Mouse (Mus musculus) gastrocnemius, postnatal 36 days (tissue): ENCODE data around the gene Prr23a3. TPM values are rescaled to one million over a fixed set of nuclear protein-coding genes. Genes with fewer than 3 reads are reported as not detected.

Experiments
- DNase-seq, 2 experiments: peaks; one replicate each; pipeline ENCODE4 v3.0.0; 2022
- intact Hi-C: fragments of 180-260 bp; cut with DNase I; formaldehyde crosslinking; loops from one replicate; pipeline ENCODE4 v1.15.1; 2025
- long read RNA-seq, 2 experiments: library from polyadenylated mRNA; stranded (forward); transcript quantifications; one replicate each; pipeline ENCODE4 v2.0.0; 2021
- total RNA-seq, 2 experiments: library from RNA; stranded (reverse); gene quantifications; 2 replicates each; pipeline ENCODE4 v1.2.3; 2021

Prr23a3 gene
- not detected for total RNA-seq
- long read RNA-seq, experiment 1: 0 reads
- long read RNA-seq, experiment 2: 0 reads

DNA sequence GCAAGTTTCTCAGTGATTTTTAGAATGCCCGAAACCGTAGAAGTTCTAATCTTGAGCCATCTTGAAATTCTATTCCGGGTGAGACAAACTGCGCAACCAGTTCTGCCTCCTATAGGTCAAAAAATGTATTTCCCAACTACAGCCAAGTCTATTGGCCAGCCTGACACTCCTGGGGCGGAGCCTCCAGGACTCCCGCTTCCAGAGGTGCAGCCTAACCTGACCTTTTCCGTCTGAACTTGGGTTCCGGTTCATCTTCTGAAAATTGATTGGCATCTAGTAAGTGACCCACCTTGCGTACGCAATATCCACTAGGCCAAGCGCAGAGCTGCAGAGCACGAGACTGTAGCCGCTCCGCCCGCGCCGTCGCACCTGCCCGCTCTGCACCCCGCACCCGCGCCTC lies at the start of gene Prr23a3:
Gene Prr23a3 (plus strand): TSS at position 197 of the 400 bp plus-strand sequence.
- DNase-seq: no peak
- intact Hi-C loops: no loop called here

DNA sequence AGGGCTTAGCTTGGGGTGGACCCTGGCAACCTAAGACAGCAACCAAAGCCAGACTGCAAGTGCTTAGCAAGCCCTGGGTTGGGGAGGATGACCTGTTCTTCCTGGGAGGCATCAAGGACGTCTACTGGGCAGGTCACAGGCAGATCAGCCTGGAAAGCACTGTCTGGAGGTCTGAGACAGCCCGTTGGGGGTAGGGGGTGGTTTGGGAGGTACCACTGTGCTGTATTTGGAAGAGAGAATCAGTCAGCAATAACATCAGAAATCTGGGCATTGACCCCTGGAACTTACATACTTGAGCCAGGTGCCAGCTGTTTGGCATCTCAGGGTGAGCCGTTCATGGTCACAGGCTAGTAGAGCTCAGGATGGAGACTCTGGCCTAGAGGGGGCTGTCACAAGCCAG lies 48.5 kb upstream of the Prr23a3 start:
- intact Hi-C loops: no loop called here
- no peak for DNase-seq

DNA sequence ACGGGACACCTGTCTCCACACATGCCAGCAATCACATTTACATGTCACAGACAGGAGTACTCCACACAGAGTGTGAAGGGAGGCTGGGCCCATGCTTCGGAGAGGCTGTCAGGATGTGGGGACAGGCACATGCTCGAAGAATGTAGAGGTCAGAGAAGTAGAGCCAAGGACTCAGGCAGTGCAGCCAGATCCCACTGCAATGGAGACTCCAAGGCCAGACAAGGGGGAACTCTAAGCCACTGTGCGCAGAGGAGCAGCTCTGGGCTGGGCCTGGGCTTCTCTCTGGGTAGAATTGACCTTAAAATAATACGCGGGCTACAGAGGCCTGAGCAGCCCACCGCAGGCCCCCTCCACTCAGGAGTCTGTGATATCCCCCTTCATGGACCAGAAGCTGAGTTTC lies 47.0 kb upstream of the Prr23a3 start:
- intact Hi-C loops: no loop called here
- DNase-seq: no peak

DNA sequence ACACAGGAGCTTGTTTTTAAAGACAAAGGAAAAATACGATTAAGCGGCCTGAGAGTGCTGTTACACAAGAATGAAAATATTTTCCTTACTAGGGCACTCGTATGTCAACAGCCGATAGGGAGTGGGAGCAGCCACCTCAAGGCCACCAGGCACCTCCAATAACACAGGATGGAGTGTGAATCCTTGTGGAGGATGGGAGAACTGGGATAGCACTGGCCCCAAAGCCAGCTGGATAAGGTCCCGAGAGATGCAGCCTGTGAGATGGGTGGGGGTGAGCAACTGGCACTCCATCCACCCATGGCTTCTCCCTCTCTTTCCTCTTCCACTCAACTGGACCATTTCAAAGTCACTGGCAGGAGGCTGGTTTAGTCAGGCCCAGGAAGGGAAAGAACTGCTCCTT lies 45.6 kb upstream of the Prr23a3 start:
- no peak for DNase-seq
- intact Hi-C loops: no loop called here

DNA sequence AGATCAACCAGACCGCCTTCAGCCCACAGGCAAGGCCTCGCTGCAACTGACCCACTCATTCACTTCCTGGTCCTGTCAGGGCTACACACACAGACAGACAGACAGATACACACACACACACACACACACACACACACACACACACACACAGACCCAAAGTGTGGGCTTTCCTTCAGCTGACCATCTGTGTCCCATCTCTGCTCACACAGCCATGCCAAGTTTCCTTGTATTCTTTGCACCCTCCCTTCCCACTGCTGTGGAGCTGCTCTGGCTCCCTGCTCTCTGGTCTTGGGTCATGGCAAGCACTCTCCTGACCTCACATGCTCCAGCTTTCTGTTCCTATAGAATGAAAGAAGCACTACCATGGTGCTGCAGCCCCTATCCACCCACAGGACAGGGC lies 45.1 kb upstream of the Prr23a3 start:
- intact Hi-C loops: no loop called here

GRCm38 (mm10) chr9:98820461-98820860 lies 44.1 kb upstream of the Prr23a3 start:
- DNase-seq: no peak
- intact Hi-C loops: no loop called here

More for the DNA sequence above, 45.1 kb upstream of the Prr23a3 start:
- DNase-seq: no peak

GRCm38 (mm10) chr9:98821067-98821466 lies 43.5 kb upstream of the Prr23a3 start:
- intact Hi-C loops: no loop called here
- DNase-seq: no peak

- intact Hi-C loops: no loop called here
- DNase-seq: no peak
Measured at GRCm38 (mm10) chr9:98823805-98824204, 40.8 kb upstream of the Prr23a3 start.

DNA sequence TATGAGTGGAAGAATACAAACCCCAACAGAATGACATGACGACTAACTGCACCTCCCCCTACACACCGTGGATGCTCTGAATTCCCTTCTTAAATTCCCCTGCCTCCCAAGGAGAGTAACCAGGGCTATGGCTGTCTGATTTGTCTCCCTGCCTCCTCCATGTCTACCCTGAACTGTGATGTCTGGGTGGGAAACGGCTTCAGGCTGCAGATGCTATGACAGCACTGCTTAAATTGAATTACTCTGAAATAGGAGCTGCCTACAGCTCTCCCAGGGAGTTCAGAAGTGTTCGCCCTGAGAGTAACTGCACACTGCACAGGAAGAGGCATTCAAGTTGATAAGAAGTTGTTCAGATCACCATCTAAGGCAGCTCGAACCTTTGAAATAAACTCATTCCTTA lies 35.1 kb upstream of the Prr23a3 start:
- intact Hi-C loops: no loop called here
- DNase-seq: no peak

GRCm38 (mm10) chr9:98837537-98838074 lies 27.0 kb upstream of the Prr23a3 start:
- intact Hi-C loops: no loop called here
- no peak for DNase-seq

GRCm38 (mm10) chr9:98842117-98842516 lies 22.4 kb upstream of the Prr23a3 start, which contains the start of gene Prr23a1:
Prr23a1 (plus strand) TSS chr9:98842503.
- no peak for DNase-seq
- intact Hi-C loops: no loop called here

- intact Hi-C loops: no loop called here
- DNase-seq: no peak
Measured at GRCm38 (mm10) chr9:98856210-98856609, 8.4 kb upstream of the Prr23a3 start, which contains the start of gene Prr23a2. Prr23a2 (plus strand) TSS chr9:98856494.

- no peak for DNase-seq
- intact Hi-C loops: no loop called here
Measured at GRCm38 (mm10) chr9:98863463-98863862, 1.1 kb upstream of the Prr23a3 start.

DNA sequence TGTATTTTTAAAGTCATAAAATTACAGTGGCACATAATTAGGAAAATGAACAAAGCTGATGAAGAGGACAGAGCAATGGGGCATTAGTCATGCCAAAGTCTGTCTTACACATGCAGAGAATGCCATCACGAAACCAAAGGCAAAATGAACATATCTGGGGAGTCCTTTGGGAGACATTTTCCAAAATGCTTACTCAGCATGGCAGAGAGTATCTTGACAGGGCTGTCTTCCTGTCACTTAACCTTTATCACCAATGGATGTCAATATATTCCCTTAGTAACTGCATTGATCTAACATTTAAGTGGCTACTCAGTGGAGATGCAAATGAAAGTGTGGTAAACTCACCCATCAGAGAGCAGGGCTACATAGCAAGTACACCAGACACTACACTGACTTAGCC lies 36.9 kb downstream of the Prr23a3 start:
- no peak for DNase-seq
- intact Hi-C loops: no loop called here

DNA sequence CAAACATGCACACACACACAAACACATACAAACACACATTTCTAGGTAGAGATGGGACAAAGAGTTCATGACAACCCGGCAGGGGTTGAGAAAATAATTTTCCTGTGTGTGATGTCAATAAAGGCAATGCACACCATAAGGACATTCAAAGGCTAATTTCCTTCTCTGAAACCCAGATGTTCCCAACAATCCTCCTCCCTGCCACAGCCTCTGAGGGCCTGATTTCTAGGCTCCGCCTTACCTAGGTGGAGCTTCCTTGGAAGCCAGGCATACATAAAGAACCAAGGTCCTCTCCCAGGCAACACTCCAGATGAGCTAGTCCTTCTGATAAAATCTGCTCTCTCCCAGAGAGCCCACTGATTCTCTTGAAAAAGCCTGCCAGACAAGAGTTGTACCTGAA lies 38.3 kb downstream of the Prr23a3 start, which contains the start of gene 7420426K07Rik:
Gene 7420426K07Rik (plus strand): TSS at position 301 of the 400 bp plus-strand sequence.
- DNase-seq: no peak
- intact Hi-C loops: no loop called here

Other genes with a start within 250 kb of the Prr23a3 start
- not detected for gene Prr23a1, start 22.3 kb upstream of the Prr23a3 start, total RNA-seq
- gene Prr23a2, start 8.3 kb upstream of the Prr23a3 start, total RNA-seq: not detected
- gene 7420426K07Rik, start 38.4 kb downstream of the Prr23a3 start, total RNA-seq: not detected
- not detected for gene Foxl2, start 90.5 kb downstream of the Prr23a3 start, total RNA-seq
- gene Faim, start 121.6 kb downstream of the Prr23a3 start, total RNA-seq: 1 to 10 TPM; 1.4 to 1.8 TPM
- gene Gm1123, start 170.9 kb downstream of the Prr23a3 start, total RNA-seq: not detected